Mouse (Mus musculus): Measurements from ENCODE around the gene Fanca. TPM values are rescaled to one million over a fixed set of nuclear protein-coding genes. Genes with fewer than 3 reads are reported as not detected.
"Not testable (repeated sequence)": the region's sequence is repeated elsewhere in the genome, so short reads cannot be mapped to it uniquely, and the experiment has no call there.

The Fanca gene
- total RNA-seq, 4 experiments from 2014 or later: 1.3 to 2.8 (median 2.2) TPM

DNA sequence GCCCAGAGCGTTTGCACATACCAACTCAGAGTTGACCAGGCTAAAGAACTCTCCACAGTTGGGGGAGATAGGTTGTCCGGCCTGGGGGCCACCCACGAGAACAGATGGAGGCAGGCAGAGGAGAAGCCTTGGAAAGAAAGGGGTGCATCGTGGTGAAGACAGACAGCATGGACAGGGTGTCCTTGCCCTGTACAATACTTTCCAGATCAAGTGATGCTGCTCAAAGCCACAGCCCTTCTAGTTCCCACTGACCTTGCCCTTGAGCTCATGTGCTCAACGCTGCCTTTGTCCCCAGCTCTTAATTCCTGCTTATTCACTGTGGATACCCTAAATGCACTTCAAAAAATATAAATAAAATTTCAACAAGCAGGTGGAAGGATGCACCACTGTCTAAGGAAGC is 43.9 kb downstream of the Fanca start:
- DNase-seq (ENCODE audit: low spot score in 2 of 2): no peak

DNA sequence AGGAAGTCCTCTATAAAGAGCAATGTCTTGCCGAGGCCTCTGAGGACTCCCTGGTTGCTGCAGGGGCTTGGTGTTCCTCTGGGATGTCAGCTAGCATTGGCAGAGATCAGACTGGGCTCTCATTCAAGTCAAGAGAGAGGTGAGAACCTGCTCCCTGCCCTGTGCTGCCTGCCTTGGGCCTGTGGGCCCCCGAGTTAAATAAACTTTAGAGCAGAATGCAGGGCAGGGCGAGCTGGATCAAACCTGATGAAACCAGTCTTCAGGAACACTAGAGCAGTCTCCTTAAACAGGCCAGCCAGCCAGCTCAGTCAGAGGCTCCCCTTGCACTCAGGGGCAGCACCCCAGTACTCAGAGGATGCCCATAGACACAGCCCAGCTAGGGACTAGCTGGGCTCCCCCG is 46.5 kb downstream of the Fanca start:
- DNase-seq (ENCODE audit: low spot score in 2 of 2): no peak

- DNase-seq (ENCODE audit: low spot score in 2 of 2): no peak
These were observed 47.2 kb downstream of the Fanca start for GRCm38 (mm10) chr8:123271147-123271546.

GRCm38 (mm10) chr8:123267926-123268656 is 50.3 kb downstream of the Fanca start:
- no peak for DNase-seq (ENCODE audit: low spot score in 2 of 2)

DNA sequence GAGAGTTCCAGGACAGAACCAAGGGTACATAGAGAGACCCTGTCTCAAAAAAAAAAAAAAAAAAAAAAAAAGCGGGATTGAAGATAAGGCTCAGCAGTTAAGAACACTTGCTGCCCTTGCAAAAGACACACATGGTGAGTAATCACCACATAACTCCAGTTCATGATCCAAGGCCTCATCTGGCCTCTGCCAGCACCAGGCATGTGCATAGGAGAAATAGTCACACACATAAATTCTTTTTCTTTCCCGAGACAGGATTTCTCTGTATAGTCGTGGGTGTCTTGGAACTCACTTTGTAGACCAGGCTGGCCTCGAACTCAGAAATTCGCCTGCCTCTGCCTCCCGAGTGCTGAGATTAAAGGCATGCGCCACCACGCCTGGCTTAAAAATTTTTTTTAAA is 60.8 kb downstream of the Fanca start:
- not testable (repeated sequence) for DNase-seq (ENCODE audit: low spot score in 2 of 2)

DNA sequence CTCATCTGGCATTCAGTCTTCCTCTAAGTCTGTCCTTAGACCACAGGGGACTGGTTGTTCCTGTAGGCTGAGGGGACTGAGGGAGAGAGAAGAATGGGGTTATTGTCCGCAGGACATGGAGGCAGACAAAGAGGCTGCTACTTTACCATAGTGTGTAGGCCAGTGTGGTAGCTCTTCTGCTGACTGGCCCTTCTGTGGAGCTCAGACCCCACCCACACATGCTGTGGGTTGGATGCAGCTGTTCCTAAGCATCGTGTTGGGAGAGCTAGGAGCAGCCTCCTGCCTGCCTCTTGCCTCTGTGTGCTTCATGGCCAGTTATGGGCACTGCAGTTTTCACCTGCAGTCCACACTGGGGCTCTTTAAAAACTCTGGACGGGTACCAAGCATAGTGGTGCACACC is 61.3 kb downstream of the Fanca start:
- peak; percentile 24 to 81 for DNase-seq (ENCODE audit: low spot score in 2 of 2)

DNA sequence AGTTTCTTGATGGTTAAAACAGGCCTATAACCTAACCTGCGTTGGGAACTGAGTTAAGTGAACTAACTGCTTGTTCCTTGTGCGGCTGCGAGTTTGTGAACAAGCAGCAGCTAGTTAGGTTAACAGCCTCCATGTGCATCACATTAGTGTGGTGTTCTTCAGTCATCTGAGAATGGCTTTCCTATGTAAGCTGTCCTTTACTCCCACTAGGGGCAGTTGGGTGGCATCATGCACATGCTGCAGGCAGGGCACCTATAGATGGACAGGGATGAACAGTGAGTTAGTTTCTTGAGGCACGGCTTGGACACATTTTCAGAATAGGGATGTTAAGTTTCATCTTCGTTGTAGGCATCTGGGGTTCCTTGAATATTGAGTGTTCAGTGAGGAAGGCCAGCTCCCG is 63.2 kb downstream of the Fanca start:
- DNase-seq (ENCODE audit: low spot score in 2 of 2): no peak

GRCm38 (mm10) chr8:123254099-123254885 is 64.1 kb downstream of the Fanca start, which contains the start of the genes Zfp276 and Vps9d1:
TSS of gene Zfp276 (plus strand) at chr8:123254195.
TSS of gene Vps9d1 (minus strand) at chr8:123254348.
- DNase-seq (ENCODE audit: low spot score in 2 of 2): peak; percentile 58 to 68

DNA sequence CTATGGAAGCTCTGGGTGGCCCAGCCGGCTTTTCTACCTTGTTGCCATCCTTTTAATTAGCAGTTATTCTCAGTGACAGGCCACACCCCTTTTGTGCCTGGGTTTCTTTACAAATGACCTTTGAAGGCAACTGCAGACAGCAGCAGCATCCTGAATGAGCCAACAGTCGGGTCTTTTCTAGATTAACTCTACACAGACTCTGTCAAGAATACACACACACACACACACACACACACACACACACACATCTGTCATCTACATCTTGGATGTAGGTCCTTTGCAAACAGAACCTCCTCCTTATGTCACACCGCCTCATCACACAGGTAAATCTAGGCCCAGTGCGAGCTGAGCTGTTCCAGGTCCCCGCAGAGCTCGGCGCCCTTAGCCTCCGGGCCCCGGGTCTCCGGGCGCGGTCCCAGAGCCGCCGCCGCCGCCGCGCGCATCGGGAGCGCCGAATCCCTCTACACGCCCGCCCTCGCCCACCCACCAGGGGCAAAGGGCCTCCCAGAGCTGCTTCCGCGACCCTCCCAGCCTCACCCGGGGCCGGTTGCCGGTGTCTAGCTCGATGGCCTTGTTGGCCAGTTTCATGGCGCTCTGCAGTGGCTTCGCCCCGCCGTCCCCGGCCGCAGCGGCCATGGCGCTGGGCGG is 64.8 kb downstream of the Fanca start:
- no peak for DNase-seq (ENCODE audit: low spot score in 2 of 2)

GRCm38 (mm10) chr8:123252925-123253324 is 65.5 kb downstream of the Fanca start:
- no peak for DNase-seq (ENCODE audit: low spot score in 2 of 2)

GRCm38 (mm10) chr8:123250940-123251339 is 67.4 kb downstream of the Fanca start:
- no peak for DNase-seq (ENCODE audit: low spot score in 2 of 2)

DNA sequence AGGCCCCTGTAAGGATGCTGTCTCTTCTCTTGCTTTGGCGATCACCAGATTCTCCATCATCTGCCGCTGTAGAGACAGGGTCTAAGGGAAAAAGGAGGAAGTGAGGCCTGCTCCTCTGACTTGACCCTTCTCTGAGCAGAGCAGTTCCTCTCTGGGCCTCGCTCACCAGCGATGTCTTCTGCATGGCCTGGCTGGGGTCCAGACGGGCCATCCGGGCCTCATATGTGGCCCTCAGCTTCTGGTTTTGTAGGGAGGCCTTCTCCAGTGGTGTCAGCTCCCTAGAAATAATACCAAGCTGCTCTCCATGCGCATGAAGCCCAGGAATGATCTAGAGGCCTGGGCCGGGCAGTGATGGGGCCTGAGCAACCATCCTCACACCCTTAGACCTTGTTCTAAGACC is 69.8 kb downstream of the Fanca start:
- no peak for DNase-seq (ENCODE audit: low spot score in 2 of 2)

DNA sequence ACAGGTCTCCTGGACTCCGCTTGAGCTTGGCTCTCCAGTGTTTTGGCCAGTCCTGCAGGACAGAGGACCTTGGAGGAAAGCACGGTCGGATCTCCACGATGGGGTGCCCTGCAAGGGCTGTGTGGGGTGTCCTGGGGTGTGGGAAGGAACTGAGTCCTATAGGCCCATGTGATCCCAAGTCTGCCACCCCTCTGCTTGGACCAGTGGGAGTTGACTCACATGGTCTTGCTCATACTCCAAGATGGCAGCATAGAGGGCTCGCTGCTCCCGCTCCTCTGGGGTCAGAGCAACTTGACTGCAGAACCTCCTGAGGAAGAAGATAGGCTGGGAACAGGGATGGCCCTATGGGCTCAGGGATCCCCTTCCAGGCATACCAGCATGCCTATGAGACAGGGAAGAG is 70.6 kb downstream of the Fanca start:
- no peak for DNase-seq (ENCODE audit: low spot score in 2 of 2)

GRCm38 (mm10) chr8:123245543-123245942 is 72.8 kb downstream of the Fanca start:
- no peak for DNase-seq (ENCODE audit: low spot score in 2 of 2)

DNA sequence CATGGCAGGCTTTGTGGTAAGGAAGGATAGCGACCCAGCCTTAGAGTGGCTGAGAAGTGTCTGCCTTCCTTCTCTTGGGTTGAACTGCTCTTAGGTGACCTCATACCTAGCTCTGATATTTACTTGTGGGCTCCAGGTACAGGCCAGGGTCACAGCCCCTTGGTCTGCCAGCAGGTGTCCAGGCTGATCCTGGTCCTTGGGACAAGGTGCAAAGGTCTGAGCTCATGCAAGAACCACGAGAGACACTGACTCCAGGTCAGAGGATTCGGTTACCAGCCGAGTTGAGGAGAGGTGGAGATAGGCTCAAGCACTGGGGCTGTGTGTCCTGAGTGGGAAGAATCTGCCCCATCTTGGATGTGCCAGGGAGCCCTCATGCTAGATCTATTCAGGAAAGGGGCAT is 74.0 kb downstream of the Fanca start:
- no peak for DNase-seq (ENCODE audit: low spot score in 2 of 2)

- no peak for DNase-seq (ENCODE audit: low spot score in 2 of 2)
These were observed 75.3 kb downstream of the Fanca start for GRCm38 (mm10) chr8:123243053-123243452.

GRCm38 (mm10) chr8:123242107-123242923 is 76.1 kb downstream of the Fanca start:
- DNase-seq (ENCODE audit: low spot score in 2 of 2): no peak

- DNase-seq (ENCODE audit: low spot score in 2 of 2): no peak
These were observed 79.0 kb downstream of the Fanca start for GRCm38 (mm10) chr8:123239398-123239797.

DNA sequence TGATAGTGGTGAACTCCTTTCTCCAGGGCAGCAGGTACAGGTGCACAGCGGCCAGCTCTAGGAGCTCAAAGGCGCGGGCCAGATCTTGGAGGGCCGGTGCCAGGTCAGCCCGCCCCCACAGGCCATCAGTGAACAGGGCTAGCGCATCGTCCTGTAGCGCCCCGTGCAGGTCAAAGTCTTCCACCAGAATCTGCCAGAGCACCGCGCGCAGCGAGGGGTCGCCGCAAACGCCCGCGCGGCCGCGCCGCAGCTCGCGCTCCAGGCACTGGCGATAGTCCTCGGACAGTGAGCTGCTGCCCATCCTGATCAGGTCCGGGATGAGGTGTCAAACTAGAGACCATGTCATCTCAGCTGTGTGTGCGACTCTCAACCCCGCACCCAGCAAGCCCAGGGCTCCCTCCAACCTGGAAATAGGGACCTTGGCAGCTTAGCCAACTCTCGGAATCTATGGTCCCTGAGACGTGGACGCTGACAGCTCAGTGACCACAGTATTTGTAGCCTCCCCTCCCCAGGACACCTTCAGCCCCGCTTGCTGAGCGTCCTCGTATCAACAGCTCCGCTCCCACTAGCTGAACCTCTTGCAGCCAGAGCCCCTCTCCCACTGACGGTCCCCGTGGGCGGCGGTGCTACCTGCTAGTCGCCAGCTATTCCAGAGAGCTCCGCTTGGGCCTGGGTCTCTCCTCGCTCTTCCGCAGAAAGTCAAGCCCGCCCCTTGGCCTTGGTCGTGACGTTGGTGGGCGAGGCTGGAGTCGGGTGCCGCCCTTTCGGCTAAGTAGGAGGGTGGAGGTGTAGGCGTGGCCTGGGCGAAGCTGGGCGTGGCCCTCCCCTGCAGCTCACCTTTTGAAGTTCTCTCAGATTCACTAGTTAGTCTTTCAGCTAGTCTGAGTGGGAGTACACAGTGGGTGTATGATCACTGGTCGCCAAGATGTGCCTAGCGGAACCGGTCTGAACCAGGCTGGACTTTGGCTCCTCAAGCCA is 82.6 kb downstream of the Fanca start, which contains the start of gene Spata2l:
Gene Spata2l (minus strand): TSS at position 714 of the 978 bp plus-strand sequence.
- peak; percentile 73 to 86 for DNase-seq (ENCODE audit: low spot score in 2 of 2)

Measured in left cerebral cortex, adult 8-10 months (tissue).